Mouse (Mus musculus): ENCODE measurements around the gene Arid2. TPM values are rescaled to one million over a fixed set of nuclear protein-coding genes. Genes with fewer than 3 reads are reported as not detected.
"Not testable (repeated sequence)": the region's sequence is repeated elsewhere in the genome, so short reads cannot be mapped to it uniquely, and the experiment has no call there.

The Arid2 gene
- polyA plus RNA-seq, 1 experiment, result 6.7 TPM

DNA sequence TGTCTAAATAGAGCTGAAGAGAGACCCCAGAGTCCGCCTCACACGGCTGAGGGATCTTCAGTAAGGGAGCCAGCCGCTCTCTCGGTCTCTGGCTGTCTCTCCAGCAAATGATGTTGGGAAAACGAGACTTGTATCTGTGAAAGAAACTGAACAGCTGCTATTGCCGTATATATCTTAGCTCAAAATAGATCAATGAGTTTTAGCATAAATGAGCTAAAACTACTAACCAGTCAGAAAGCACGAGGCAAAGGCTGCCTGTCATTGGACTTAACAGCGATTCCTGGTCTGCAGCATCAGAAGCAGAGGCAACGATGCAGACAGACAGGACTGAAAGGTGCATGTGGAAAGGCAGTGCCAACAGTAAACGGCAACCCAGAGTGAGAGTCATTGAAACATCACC lies 111.0 kb downstream of the Arid2 start:
- no peaks in the 10 kb centered on the region for H3K4me1 ChIP-seq (ENCODE audit: control insufficient read depth, insufficient read depth, insufficient read length, low read length)
- H3K27ac ChIP-seq (replicated peaks; ENCODE audit: low read depth, low read length), result no peak overlapping the region
- H3K4me3 ChIP-seq (ENCODE audit: insufficient read depth, low read depth, low read length), result no peak overlapping the region

DNA sequence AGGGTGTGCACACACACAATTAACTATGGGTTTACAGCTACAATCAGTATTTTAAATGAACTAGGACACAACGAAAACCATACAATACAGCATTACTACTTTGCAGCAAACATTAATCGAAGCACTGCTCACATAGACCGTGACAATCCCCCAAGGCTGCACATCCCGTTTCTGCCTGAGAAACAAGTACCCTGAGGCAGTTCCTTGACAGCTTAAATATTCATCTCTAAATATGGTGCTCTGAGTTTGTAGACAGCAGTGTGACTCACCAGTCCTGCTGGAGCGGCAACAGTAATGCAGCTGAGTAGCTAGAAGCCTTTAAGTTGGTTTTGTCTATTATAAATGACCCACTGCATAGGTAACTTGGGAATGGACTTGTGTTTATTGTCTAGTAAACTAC lies 118.2 kb downstream of the Arid2 start:
- no peak overlapping the region for H3K4me3 ChIP-seq (ENCODE audit: insufficient read depth, low read depth, low read length)
- H3K27ac ChIP-seq (replicated peaks; ENCODE audit: low read depth, low read length), result no peak overlapping the region
- no peaks in the 10 kb centered on the region for H3K4me1 ChIP-seq (ENCODE audit: control insufficient read depth, insufficient read depth, insufficient read length, low read length)

DNA sequence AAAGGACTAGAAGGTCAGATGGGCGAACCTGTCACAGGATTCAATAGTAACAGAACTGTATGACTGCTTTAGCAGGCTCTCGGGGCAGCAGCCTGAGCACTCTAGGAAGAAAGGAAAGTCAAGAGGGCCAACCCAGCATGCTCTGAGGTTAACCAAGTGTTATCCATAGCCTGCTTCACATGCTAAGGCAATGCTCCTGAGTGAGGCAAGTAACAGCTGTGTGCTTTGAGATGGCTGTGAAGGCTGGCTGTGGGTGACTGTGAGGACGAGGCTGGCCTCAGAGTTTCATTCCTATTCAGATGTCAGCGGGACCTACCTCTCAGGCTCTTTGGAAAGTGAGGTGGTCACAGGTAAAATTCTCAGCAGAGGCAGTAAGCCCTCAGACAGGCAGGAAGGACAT lies 118.9 kb downstream of the Arid2 start:
- Histone ChIP-seq H3K4me3 (ENCODE audit: insufficient read depth, low read depth, low read length) (no peak overlapping the region), H3K27ac (replicated peaks; ENCODE audit: low read depth, low read length) (no peak overlapping the region), H3K4me1 (ENCODE audit: control insufficient read depth, insufficient read depth, insufficient read length, low read length) (no peaks in the 10 kb centered on the region)

DNA sequence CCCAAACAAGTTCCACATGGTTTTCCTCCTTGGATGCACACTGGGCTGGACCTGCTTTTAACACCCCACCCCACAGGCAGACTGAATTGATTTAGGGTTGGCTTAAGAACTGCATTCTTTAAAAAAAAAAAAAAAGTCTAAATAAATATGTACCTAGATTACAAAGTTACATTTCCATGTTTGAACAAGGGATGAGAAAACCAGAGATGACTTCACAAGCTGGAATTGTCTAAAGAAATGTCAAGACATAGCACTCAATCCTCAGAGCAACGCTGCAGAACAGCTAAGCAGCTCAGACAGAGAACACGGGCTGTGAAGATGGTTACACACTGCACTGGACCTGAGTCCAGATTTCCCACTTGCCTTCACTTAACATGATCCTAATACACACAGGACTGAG lies 119.8 kb downstream of the Arid2 start:
- Histone ChIP-seq H3K27ac (replicated peaks; ENCODE audit: low read depth, low read length) (no peak overlapping the region), H3K4me1 (ENCODE audit: control insufficient read depth, insufficient read depth, insufficient read length, low read length) (peaks cover 2% of the 10 kb centered on the region; the same call in 1 of the 2 replicates), H3K4me3 (ENCODE audit: insufficient read depth, low read depth, low read length) (no peak overlapping the region)

DNA sequence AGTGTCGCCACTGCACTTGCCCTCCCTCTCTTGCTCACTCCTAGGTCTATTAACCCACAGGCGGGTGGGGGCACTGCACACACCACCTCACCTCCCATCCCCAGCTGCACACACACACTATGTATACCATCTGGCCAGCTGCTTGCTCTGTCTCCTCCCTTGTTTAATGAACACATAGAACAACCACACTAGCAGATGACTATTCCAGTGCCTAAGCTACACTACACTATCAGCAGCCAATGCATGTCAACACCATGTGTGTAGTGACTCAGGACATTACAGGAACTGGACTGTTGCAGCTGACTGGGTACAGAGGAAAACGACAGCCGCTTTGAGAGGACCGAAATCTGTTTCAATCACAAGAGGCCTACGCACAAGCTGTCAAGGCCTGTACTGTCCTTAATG lies 121.4 kb downstream of the Arid2 start:
- Histone ChIP-seq H3K4me3 (ENCODE audit: insufficient read depth, low read depth, low read length) (no peak overlapping the region), H3K27ac (replicated peaks; ENCODE audit: low read depth, low read length) (no peak overlapping the region), H3K4me1 (ENCODE audit: control insufficient read depth, insufficient read depth, insufficient read length, low read length) (peaks cover 2% of the 10 kb centered on the region; the same call in 1 of the 2 replicates)

DNA sequence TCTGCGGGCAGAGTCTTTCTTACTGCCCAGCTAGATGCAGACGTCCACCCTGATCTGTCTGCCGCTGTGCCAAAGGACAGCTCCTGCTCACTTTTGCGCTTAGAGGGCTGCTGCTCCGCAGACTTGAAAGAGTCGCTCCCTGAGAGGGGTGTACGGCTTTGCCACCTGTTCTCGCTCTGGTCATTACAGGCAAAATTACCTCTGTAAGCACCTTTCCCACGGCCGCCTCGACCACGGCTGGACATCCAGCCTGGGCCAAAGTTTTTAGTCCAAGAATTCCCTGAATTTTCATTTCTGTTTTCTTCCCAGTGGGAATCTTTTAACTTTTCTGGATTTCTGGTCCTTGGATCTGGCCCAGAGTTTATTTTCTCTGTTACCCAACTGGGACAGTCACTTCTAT lies 130.8 kb downstream of the Arid2 start:
- H3K27ac ChIP-seq (replicated peaks; ENCODE audit: low read depth, low read length), result no peak overlapping the region
- H3K4me3 ChIP-seq (ENCODE audit: insufficient read depth, low read depth, low read length), result no peak overlapping the region
- H3K4me1 ChIP-seq (ENCODE audit: control insufficient read depth, insufficient read depth, insufficient read length, low read length), result no peaks in the 10 kb centered on the region

DNA sequence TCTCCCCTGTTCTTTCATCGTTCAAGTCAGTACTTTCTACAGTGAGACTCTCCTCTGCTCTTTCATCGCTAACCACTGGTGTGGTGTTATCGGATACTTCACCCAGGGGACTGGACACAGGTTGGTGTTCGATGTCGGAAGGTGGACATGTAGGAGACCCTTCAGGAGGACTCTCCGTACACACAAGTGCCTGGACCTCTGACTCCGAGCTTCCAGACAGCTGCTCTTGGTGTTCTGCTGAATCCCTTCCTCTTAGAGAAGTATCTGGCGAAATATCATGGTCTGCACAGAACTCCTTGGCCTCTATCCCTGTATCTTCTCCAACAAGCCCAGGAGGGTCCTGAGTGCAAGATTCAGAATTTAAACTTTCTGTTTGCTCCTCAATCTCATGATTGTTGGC lies 132.6 kb downstream of the Arid2 start:
- no peak overlapping the region for H3K27ac ChIP-seq (replicated peaks; ENCODE audit: low read depth, low read length)
- H3K4me3 ChIP-seq (ENCODE audit: insufficient read depth, low read depth, low read length), result no peak overlapping the region
- H3K4me1 ChIP-seq (ENCODE audit: control insufficient read depth, insufficient read depth, insufficient read length, low read length), result no peaks in the 10 kb centered on the region

DNA sequence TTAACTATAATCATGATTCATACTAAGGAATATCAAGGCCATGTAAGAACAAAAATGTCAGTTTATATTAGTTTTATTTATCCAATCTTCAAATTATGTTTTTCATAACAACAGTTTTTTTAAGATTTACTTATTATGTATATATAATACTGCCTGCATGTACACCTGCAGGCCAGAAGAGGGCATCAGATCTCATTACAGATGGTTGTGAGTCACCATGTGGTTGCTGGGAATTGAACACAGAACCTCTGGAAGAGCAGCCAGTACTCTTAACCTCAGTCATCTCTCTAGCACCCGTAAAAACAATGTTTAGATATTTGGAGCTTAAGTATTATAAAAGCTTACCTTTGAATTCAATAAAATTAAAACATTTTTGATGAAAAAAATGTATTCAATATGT lies 146.9 kb downstream of the Arid2 start:
- H3K4me3 ChIP-seq (ENCODE audit: insufficient read depth, low read depth, low read length), result no peak overlapping the region
- no peaks in the 10 kb centered on the region for H3K4me1 ChIP-seq (ENCODE audit: control insufficient read depth, insufficient read depth, insufficient read length, low read length)
- no peak overlapping the region for H3K27ac ChIP-seq (replicated peaks; ENCODE audit: low read depth, low read length)

DNA sequence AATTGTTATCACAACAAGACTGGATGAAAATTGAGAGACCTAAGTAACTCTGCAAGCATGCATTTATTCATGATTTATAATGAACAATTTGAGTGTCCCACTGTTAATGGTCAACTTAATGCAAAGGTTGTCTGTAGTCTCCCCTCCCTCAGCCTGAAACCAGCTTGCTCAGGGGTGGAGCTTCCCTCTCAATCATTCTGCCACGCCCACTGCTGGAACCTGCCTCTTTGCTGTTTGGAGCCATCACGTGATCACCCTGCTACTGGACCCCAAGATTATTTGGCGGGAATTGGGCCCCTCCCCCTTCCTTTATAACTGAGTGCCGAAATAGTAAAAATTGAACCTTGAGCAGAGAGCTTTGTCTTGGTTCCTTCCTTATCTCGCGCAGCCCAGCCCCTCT lies 154.2 kb downstream of the Arid2 start:
- not testable (repeated sequence) for H3K27ac ChIP-seq (replicated peaks; ENCODE audit: low read depth, low read length); H3K4me1 ChIP-seq (ENCODE audit: control insufficient read depth, insufficient read depth, insufficient read length, low read length); H3K4me3 ChIP-seq (ENCODE audit: insufficient read depth, low read depth, low read length)

DNA sequence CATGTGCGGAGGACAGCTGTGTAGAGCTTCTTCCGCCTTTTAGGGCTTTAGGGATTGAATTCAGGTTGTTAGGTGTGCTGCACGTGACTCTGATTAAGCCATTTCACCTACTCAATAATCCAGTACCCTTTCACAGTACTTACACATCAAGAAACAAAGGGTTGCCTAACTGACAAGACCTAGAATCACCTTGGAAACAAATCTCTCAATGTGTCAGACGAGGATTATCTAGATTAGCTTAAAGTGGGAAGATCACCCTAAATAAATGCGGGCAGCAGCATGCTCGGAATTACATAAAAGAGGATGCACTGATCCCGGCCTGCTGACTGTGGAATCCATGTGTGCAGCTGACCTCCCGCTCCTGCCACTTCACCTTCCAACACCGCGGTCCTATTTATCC lies 159.5 kb downstream of the Arid2 start:
- H3K27ac ChIP-seq (replicated peaks; ENCODE audit: low read depth, low read length), result no peak overlapping the region
- H3K4me1 ChIP-seq (ENCODE audit: control insufficient read depth, insufficient read depth, insufficient read length, low read length), result peaks cover 7% of the 10 kb centered on the region
- no peak overlapping the region for H3K4me3 ChIP-seq (ENCODE audit: insufficient read depth, low read depth, low read length)

DNA sequence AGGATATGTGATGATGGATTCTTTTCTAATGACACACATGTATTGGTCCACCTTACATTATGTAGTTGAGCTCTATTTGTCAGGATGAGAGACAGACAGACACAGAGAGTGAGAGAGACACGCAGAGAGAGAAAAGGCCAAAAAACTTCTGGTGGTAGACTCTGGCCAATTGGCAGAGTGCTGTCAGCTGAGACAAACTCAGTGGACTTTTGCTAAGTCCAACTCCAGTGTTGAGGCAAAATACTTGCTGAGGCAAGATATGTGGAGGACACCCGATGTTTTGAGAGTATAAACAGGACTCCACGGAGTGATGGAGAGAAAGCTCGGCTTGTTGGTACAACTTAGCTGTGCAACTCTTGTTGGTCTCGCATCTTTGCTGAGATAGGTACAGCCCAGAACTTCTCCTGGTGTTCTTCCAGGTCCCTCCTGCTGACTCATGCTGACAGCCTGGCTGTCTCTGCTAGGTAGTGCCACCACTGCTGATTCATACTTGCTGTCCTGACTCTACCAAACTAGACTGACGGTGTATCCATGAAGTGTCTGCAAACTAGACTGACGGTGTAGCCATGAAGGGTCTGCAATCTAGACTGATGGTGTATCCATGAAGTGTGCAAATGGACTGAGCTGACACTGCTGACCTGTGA lies 161.5 kb downstream of the Arid2 start:
- Histone ChIP-seq H3K27ac (replicated peaks; ENCODE audit: low read depth, low read length) (no peak overlapping the region), H3K4me3 (ENCODE audit: insufficient read depth, low read depth, low read length) (no peak overlapping the region), H3K4me1 (ENCODE audit: control insufficient read depth, insufficient read depth, insufficient read length, low read length) (peaks cover 10% of the 10 kb centered on the region)

DNA sequence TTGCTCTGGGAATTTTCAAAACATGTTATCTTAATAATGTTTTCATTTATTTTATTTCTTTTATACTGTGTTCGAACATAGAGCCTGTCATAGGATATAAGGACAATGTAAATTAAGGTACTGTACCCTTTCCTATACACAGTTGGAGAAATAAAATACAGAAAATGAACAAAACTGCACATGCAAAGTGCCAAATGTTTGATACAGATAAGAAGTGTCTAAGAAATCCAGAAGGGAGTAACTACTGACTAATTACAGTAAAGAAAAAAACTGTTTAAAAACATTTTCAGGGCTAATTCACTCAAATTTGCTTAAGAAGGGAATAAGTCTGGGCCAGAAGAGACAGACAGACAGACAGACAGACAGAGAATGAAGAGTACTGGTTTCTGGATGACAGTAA lies 166.0 kb downstream of the Arid2 start:
- Histone ChIP-seq H3K27ac (replicated peaks; ENCODE audit: low read depth, low read length) (no peak overlapping the region), H3K4me1 (ENCODE audit: control insufficient read depth, insufficient read depth, insufficient read length, low read length) (peaks cover 15% of the 10 kb centered on the region; the same call in 1 of the 2 replicates), H3K4me3 (ENCODE audit: insufficient read depth, low read depth, low read length) (no peak overlapping the region)

Other genes with a start within 250 kb of the Arid2 start
- 28.7 and 29.0 TPM in 2 replicates for gene Scaf11, start 173.3 kb downstream of the Arid2 start, polyA plus RNA-seq (2012; ENCODE audit: insufficient read depth, insufficient read length, missing spikeins)